8 mouse cellular contexts compared by ENCODE assay signal in the genomic region with DNA sequence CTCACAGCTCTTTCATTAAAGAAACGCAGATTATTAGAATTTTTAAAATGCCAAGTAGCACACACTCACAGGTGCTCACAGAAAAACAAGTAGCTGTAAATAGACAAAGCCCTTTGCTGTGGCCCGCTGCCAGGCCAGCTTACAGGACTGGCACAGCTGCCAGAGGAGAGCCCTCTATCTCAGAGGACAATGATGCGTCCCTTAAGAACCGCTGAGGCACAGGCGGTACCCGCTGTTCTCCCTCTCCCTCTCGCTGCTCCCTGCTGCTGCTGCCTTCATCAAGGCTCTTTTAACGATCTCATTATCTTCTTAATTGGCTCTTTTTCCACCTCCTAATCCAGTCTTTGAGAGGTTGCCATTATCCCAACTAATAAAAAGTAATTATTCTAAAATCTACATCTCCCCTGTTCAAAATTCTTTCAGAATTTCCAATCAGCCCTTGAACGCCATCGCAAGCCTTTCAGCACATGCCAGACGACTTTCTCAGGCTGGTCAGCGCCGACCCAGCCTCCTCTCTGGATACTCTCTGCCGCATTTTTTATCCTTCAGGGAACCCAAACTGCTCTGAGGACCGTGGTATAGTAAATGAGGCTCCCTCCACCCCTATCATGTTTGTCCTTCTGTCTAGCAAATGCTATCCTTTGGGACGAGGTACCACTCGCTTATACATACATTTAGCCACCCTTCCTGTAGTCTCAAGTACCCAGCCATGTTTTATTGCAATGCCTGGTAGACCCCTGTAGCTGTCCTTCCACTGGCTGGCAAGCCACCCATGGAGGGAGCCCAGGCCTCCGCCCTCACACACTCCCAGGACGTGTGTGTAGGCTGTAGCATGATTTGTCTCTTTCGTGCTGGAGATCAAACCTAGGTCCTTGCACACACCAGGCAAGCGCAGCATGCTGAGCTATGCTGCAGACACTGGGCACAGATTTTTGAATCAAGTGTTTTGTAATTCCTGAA. TPM values are rescaled to one million over a fixed set of nuclear protein-coding genes. Genes with fewer than 3 reads are reported as not detected.
DNase-seq lines count a peak whose midpoint lies in the region; ATAC-seq and TF ChIP-seq lines count a peak whose summit lies in the region.

No protein-coding gene starts in this region.

- peak; percentile 69; the same call in 1 of the 2 replicates for ATAC-seq in neural tube, embryonic 11.5 days (ENCODE audit: insufficient read depth, low FRiP score, low TSS enrichment)
- peak; percentile 93 for ATAC-seq in forebrain, postnatal 0 days
- ATAC-seq in liver, postnatal 0 days, result no peak

- H3K4me3 ChIP-seq in neural tube, embryonic 11.5 days (ENCODE audit: low read depth, low read length), result no peak overlapping the region
- H3K4me3 ChIP-seq in forebrain, postnatal 0 days (ENCODE audit: low read depth, low read length), result peak overlapping the region; percentile 11; the same call in 1 of the 2 replicates
- no peak overlapping the region for H3K4me3 ChIP-seq in liver, postnatal 0 days (ENCODE audit: low read depth, low read length)

- WGBS in neural tube, embryonic 11.5 days, result 35% methylated on average over 21 of the region's 21 CpGs
- 11% methylated on average over 21 of the region's 21 CpGs for WGBS in forebrain, postnatal 0 days
- 74% methylated on average over 21 of the region's 21 CpGs for WGBS in liver, postnatal 0 days (ENCODE audit: insufficient replicate concordance)

- no peak for TF ChIP-seq CTCF in forebrain, postnatal 0 days (IDR thresholded peaks at IDR 0.05; ENCODE audit: low read depth)
- TF ChIP-seq CTCF in liver, postnatal 0 days (IDR thresholded peaks at IDR 0.05; ENCODE audit: low read depth), result no peak

- peak overlapping the region; percentile 70; the same call in 1 of the 2 replicates for H3K27ac ChIP-seq in neural tube, embryonic 11.5 days (ENCODE audit: low read depth, low read length)
- H3K27ac ChIP-seq in forebrain, postnatal 0 days (ENCODE audit: low read depth, low read length), result peak overlapping the region; percentile 66
- H3K27ac ChIP-seq in liver, postnatal 0 days (ENCODE audit: low read depth), result no peak overlapping the region

- H3K9ac ChIP-seq in neural tube, embryonic 11.5 days (ENCODE audit: low read length), result no peak overlapping the region; the same call in 1 of the 2 replicates
- peak overlapping the region; percentile 14; the same call in 1 of the 2 replicates for H3K9ac ChIP-seq in forebrain, postnatal 0 days
- H3K9ac ChIP-seq in liver, postnatal 0 days (replicated peaks), result no peak overlapping the region

- no peaks in the 10 kb centered on the region for H3K9me3 ChIP-seq in neural tube, embryonic 11.5 days (ENCODE audit: control insufficient read depth, low read length)
- no peaks in the 10 kb centered on the region for H3K9me3 ChIP-seq in forebrain, postnatal 0 days (ENCODE audit: low read length)
- H3K9me3 ChIP-seq in liver, postnatal 0 days (ENCODE audit: low read length), result no peaks in the 10 kb centered on the region

- peak; percentile 42 for DNase-seq in neural tube, embryonic 11.5 days (ENCODE audit: low spot score)
- no peak for DNase-seq in neural tube, embryonic 10.5 days (ENCODE audit: extremely low spot score, low spot score)
- DNase-seq in forebrain, postnatal 0 days, result peak; percentile 70
- peak; percentile 45 to 67 for DNase-seq in layer of hippocampus, postnatal 14 days (ENCODE audit: low spot score in 2 of 2)
- DNase-seq in retina, postnatal 1 day, result peak; percentile 92
- DNase-seq in right cerebral cortex, adult 18-20 months, result no peak
- DNase-seq in ovary, adult 18-20 months (ENCODE audit: low spot score), result no peak
- DNase-seq in liver, postnatal 0 days, result no peak

- TF ChIP-seq EP300 in liver, postnatal 0 days (IDR thresholded peaks at IDR 0.05; ENCODE audit: low read depth), result no peak

- H3K4me2 ChIP-seq in neural tube, embryonic 11.5 days (ENCODE audit: low read depth), result no peak overlapping the region
- peak overlapping the region; percentile 26 for H3K4me2 ChIP-seq in forebrain, postnatal 0 days (ENCODE audit: low read depth)
- no peak overlapping the region for H3K4me2 ChIP-seq in liver, postnatal 0 days (ENCODE audit: low read depth, low read length)

- no peaks in the 10 kb centered on the region for H3K27me3 ChIP-seq in neural tube, embryonic 11.5 days (ENCODE audit: control insufficient read depth, insufficient read depth, low read length)
- no peaks in the 10 kb centered on the region for H3K27me3 ChIP-seq in forebrain, postnatal 0 days (ENCODE audit: insufficient read depth, low read length)
- H3K27me3 ChIP-seq in liver, postnatal 0 days (ENCODE audit: insufficient read depth, low read length), result no peaks in the 10 kb centered on the region

- H3K36me3 ChIP-seq in neural tube, embryonic 11.5 days (ENCODE audit: control insufficient read depth, insufficient read depth, low read length), result no peaks in the 10 kb centered on the region; the same call in 1 of the 2 replicates
- no peaks in the 10 kb centered on the region for H3K36me3 ChIP-seq in forebrain, postnatal 0 days (ENCODE audit: insufficient read depth)
- peaks cover 7% of the 10 kb centered on the region; the same call in 1 of the 2 replicates for H3K36me3 ChIP-seq in liver, postnatal 0 days (replicated peaks; ENCODE audit: insufficient read depth, low read length)

- peaks cover 6% of the 10 kb centered on the region; the same call in 1 of the 2 replicates for H3K4me1 ChIP-seq in neural tube, embryonic 11.5 days (ENCODE audit: control insufficient read depth, insufficient read depth, low read length)
- H3K4me1 ChIP-seq in forebrain, postnatal 0 days (ENCODE audit: insufficient read depth), result peaks cover 5% of the 10 kb centered on the region; the same call in 1 of the 2 replicates
- no peaks in the 10 kb centered on the region for H3K4me1 ChIP-seq in liver, postnatal 0 days (ENCODE audit: insufficient read depth)

RNA-seq across cellular contexts. Expression of a gene that starts 35.4 kb away (rescaled TPM):
- 65.1 and 69.7 TPM in 2 replicates for polyA plus RNA-seq in neural tube, embryonic 11.5 days (2014; fragmentation: Nextera tagmentation; extraction: Ambion mirVana)
- 95.7 and 99.2 TPM in 2 replicates for total RNA-seq in forebrain, postnatal 0 days (2014; rRNA removed)
- 69.5 and 76.8 TPM in 2 replicates for polyA plus RNA-seq in forebrain, postnatal 0 days (2015; fragmentation: Nextera tagmentation; extraction: Ambion mirVana)
- total RNA-seq in layer of hippocampus, postnatal 14 days (2021), result 10 to 100 TPM; 32.6 to 39.3 TPM
- polyA plus RNA-seq in liver, postnatal 0 days (2015; fragmentation: Nextera tagmentation; extraction: Ambion mirVana), result 6.7 and 7.0 TPM in 2 replicates

Comparison
In these comparisons a context has a peak if more than half of its experiments do, and no peak if none do; other contexts are left out.
1. DNase-seq: peak in neural tube, embryonic 11.5 days (single experiment), forebrain, postnatal 0 days (single experiment), layer of hippocampus, postnatal 14 days (2 of 2) and retina, postnatal 1 day (single experiment); none in neural tube, embryonic 10.5 days (single experiment), right cerebral cortex, adult 18-20 months (single experiment), ovary, adult 18-20 months (single experiment) and liver, postnatal 0 days (single experiment).